Mouse (Mus musculus) monocyte, adult 5-6 weeks (primary cell): ENCODE results near the gene Igf2bp1. TPM values are rescaled to one million over a fixed set of nuclear protein-coding genes. Genes with fewer than 3 reads are reported as not detected.
"Not testable (repeated sequence)": the region's sequence is repeated elsewhere in the genome, so short reads cannot be mapped to it uniquely, and the experiment has no call there.

Experiments used
- ATAC-seq: fragments of 153-309, 156-312 bp; replicated peaks from 2 replicates; pipeline ENCODE4 v1.8.0; 2017; ENCODE audit warnings: mild to moderate bottlenecking; ENCODE audit not compliant: low TSS enrichment, insufficient number of reproducible peaks, severe bottlenecking, poor library complexity, low FRiP score
- total RNA-seq: library from RNA; stranded (forward); fragments of 200-1000, 200-491, 200-594 nt; gene quantifications from 3 replicates; pipeline ENCODE4 v1.2.3, GENCODE M21; 2017

Gene Igf2bp1
- total RNA-seq, 1 experiment from 2014 or later, result not detected

DNA sequence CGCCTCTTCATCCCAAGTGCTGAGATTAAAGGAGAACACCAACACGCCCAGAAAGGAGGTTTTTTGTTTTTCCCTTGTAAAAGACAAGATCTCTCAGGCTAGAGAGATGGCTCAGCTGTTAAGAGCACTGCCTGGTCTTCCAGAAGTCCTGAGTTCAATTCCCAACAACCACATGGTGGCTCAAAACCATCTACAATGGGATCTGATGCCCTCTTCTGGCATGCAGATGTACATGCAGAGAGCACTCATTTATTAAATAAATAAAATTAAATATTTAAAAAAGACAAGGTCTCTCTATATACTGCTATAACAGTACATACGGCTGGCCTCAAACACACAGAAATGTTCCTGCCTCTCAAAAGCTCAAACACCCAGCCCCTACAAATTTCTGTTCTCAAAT, 27.3 kb downstream of the Igf2bp1 start:
- no peak for ATAC-seq

DNA sequence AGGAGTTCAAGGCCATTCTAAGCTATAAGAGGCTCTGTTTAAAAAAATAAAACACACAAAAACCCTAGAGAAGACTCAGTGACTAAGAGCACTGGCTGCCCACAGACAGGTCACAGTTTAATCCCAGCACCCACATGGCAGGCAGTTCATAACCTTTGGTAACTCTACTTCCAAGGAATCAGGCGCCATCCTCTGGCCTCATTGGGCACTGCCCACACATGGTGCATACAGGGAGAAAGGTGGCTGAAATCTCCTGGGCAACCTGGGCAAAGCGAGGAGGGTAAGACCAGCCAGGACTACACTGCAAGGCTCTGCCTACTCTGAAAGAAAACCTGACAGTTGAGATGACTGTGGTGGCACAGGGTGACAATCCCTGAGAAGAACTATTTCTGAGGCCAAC, 29.4 kb downstream of the Igf2bp1 start:
- no peak for ATAC-seq

DNA sequence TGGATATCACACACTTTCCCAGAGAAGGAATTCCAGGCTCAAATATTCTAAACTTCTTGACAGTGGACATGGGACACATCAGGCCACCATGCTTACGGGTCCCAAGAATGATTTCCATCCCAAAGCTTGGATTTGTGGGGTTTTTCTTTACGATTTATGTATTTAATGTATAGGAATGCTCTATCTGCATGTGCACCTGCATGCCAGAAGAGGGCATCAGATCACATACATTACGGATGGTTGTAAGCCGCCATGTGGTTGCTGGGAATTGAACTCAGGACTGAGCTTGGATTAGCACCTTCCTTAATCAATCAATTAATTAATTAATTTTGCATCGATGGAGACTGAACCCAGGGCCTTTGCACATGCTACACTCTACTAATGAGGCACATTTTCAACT, 30.0 kb downstream of the Igf2bp1 start:
- no peak for ATAC-seq

DNA sequence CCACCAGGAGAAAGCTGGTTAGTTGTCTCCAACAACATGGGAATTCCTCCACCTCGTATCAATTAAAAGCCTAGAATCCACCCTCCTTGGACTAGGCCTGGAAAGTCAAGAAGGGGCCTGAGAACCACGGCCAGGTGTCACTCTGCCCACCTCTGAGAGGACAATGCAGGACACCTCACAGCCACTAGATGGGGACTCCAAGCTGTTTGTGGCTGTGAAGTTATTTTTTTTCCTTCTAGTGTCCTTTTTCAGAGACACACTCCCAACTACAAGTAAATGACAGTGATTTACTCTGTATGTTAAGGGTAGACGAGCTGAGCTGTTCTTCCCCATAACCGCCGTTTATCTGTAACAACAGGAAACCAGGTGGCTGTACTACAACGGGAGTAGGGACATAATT, 32.6 kb downstream of the Igf2bp1 start:
- no peak for ATAC-seq

DNA sequence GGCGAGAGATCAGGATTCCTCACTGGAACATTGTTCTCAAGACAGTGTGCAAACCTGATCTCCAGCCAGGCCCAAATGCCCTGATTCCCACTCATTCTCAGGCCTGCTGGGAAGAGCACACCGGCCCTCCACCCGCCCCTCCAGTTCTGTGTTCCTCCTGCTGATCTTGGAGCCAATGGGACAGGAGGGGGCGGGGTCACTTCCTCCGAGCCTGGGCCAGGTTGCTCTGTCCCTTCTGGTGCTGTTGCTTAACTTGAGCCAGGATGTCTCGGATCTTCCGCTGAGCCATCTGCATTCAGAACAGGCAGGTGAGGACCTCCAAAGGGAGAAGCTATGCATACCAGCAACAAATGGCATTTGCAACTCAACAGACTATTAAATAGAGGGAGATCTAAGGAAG, 42.4 kb downstream of the Igf2bp1 start:
- no peak for ATAC-seq

DNA sequence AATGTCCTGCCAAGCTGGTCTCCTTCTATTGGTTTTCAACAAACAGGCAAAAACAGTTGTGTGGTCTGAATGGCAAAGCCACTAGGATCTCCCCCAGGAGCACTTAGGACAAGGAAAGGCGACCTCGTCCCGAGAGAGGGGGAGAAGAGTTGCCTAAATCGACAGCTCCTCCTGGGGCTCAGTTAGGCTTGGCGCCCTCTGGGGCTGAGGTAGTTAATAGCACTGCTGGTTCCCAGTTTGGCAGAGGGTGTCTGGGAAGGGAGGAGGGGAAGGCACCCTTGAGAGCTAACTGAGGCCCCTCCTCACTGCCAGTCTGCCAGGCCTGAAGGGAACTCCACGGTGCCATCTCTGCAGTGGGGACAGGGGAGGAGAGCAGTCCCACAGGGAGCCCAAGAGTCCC, 46.6 kb downstream of the Igf2bp1 start:
- no peak for ATAC-seq

DNA sequence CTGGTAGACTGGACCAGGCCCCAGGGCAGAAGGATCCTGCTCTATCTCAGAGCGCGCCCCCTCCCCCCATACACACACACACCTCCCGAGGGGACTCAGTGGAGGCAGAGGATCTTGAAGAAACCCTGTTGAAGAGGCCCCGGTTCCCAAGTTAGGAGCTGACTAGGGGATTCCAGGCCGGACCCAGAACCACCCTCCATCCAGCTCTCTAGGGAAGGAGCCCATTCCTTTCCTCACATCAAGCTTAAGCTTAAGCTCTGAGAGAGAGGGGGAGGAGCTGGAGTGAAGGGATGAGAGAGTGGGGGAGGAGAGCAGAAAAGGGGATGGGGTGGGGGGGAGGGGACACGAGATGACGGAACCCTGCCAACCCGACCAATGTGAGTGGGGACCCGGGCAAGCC, 47.5 kb downstream of the Igf2bp1 start:
- no peak for ATAC-seq

DNA sequence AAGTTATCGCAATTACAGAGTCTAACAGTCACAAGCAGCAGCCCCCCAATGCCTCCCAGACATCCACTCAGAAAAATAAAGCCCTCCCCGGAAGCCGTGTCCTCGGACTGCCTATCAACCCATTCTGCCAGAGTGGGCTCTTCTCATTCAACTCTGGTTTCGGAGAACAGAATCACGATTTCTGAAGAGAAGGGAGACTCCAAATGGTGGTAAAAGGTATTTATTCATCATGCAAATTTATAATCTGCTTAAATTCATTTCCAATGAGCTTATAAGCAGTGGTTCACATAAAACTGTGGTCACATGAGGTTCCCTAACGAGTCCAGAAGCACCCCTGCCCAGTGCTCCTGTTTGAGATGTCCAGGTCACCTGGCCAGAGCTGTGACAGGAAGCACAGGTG, 48.3 kb downstream of the Igf2bp1 start:
- no peak for ATAC-seq

DNA sequence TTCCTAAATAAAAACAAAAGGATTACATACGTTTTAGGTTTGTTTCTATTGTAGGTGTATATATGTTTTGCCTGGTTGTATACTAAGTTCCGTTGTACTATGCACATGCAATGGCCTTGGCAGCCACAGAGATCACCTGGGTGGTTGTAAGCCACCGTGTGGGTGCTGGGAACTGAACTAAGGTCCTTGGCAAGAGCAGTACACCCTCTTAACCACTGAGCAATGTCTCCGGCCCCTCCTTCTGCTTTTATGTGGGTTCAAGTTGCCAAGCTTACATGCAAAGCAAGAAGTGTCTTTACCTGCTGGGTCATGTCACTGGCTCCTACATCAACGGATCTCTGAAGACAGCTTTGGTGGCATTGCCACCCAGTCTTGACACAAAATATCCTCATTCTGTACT, 52.4 kb downstream of the Igf2bp1 start:
- ATAC-seq, result no peak

DNA sequence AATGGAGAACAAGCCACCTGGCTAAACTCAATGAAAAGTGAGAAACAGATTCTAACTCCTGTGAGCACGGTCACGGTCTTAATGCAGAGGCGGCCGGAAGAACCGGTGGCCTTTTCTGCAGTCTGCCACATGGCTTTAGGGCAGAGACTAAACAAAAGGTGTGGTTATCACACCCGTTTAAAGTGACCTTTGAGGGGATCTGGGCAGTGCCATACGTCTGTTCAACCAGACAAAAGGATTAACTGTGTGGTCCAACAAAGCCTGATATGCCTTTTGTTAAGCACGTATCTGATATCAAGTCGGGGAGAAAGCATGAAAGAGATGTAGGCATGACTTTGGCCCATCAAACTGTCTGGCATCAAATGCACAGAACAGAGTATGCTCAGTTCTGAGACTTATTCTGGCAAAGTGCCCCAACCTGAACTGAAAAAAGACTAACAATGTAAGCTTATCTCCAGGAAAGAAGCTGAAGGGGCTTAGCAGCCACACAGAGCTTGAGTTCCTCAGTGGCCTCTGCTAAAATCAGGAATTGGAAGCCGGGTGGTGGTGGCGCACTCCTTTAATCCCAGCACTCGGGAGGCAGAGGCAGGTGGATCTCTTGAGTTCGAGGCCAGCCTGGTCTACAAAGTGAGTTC, 59.8 kb downstream of the Igf2bp1 start:
- no peak for ATAC-seq

DNA sequence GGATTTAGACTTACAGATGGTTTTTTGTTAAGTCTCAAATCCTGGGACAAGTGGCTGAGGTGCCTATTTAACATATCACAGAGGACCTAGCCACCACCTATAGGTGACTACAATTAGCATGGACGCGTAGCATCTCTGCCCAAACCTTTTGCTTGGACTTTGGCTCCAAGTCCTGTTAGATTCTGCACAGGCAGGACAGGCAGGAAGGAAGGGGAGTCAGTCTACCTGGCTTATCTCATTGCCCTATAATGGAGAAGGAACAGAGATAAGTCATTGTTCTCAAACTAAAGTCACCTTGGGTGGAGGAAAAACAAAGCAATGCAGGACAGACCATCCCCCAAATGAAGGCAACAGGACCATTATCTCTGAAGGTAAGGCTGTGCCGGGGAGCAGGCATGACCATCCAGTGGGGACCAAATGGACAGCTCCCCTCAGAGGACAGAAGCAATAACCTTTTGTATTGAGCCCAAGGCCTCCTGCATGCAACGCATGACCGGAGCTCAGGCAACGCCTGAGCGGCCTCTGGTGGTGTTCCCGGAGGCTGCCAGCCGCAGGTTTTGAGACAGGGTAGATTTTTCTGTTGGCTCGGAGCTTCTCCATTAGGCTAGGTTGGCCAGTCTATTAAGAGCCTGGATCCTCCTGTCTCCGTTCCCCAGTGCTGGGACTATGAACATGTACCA, 65.8 kb downstream of the Igf2bp1 start:
- no peak for ATAC-seq

DNA sequence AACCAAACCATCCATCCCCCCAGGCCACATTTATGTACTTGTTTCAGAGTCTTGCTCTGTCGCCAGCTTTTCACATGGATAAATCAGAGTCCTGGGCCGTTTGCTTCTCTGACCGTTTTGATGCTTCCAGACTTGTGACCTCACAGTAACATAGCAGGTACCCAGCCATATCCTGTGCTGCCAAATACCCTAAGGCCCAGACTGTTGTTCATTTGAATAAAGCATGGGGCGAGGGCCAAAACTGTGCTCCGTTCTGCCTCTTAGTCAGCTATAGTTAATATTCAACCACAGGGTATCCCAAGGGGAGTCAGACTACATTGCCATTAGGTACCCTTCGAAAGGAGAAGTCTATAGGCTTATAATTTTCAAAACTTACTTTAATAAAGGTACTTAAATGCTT, 69.3 kb downstream of the Igf2bp1 start:
- no peak for ATAC-seq

DNA sequence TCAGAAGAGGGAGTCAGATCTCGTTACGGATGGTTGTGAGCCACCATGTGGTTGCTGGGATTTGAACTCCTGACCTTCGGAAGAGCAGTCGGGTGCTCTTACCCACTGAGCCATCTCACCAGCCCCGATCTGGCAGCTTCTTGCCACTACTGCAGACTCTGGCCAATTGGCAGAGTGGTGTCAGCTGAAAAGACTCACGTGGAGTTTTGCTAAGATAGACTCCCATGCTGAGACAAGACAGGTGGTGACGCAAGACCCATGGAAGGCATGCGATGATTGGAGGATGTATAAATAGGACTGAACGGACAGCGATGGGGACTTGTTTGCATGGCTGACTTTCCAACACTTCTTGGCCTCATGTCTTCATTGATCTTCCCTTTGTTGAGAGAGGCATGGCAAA, 73.6 kb downstream of the Igf2bp1 start:
- not testable (repeated sequence) for ATAC-seq

DNA sequence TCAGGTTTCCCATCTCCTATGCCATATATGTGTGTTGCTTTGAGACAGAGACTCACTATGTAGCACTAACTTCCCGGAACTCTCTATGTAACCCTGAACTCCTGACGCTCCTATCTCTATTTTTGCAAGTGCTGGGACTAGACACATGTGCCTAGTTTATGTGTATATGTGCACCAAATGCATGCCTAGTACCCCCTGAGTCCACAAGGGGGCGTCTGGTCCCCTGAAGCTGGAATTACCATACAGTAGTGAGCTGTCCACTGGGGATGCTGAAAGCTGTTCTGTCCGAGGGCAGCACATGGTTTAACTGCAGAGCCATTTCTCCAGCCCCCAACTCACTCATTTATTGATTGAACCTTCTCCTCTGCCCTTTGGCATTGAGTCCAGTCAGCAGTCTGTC, 79.3 kb downstream of the Igf2bp1 start:
- ATAC-seq, result no peak

DNA sequence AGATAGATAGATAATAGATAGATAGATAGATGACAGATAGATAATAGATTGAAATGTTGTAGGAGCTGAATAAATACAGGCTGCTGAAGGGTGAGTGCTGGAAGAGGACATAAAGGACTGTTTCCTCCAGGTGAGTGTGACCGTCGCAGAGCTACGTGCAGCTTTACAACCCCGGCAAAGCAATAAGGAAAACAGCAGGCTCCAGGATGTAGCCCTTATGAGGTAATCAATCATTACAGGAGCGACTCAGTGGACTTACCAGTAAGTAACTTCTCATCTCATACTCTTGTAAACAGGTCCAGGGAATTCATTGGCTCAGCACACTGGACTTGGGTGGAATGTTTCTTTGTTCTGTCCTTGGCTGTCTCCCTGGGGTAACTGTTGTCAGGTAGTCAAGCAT, 79.8 kb downstream of the Igf2bp1 start:
- ATAC-seq, result no peak

DNA sequence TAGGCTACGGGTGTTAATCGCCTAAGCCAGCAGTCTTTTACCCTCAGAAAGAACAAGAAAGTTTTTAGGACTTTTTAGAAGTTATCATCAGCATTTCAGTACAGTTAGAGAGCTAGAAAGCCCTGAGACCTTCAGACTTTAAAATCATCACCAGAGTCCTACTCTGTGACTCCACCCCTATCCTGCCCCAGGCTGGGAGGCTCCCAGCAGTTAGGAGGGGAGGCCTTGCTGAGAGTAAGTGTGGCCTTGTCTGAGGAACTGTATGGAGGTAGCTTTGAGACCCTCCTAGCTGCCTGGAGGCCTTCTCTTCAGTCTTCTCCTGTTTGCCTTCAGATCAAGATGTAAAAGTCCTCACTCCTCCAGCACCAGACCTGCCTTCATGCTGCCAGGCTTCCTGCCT, 81.5 kb downstream of the Igf2bp1 start:
- no peak for ATAC-seq

DNA sequence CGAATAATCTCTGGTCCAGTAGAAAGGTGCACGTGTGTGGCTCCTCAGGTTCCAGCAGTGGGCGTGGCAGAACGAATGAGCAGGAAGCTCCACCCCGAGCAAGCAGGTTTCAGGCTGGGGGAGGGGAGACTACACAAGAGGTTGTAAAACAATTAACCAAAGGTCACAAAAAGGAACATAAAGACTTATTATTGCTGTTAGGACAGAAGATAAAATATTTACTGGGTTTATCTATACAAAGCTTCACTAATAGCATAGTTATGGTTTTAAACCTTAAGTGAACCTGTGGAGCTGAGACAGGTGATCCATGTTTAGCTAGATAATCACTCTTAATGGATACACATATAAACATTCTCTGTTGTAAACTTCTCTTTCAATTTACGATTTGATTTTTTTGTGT, 82.3 kb downstream of the Igf2bp1 start:
- not testable (repeated sequence) for ATAC-seq

DNA sequence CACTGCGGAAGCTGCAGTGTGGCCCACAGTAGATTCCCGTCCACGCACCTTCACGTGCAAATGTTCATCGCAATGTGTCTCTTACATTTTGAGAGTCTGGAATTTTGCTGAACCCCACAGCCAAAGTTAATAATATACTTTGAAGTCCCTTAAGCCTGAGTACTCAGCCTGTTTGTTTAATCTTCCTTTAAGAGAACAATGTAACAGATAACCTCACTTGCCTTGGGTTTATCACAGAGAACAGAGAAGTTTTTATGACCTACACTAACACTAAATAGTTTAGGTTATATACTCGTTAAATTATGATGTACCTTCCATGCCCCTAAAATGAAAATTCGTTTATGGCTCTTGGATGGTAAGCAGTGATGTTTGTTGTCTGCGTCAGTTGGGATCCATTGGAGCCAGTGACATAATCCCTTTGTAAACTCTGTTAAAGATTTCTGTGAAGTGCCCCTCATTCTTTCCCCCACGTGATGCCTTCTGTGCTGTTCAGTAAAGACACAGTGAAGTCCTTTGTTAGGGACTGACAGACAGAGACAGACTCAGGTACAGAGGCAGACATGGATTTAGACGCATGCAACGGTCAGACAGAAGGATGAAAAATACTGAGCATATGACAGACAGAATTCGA, 83.6 kb downstream of the Igf2bp1 start:
- ATAC-seq, result no peak

DNA sequence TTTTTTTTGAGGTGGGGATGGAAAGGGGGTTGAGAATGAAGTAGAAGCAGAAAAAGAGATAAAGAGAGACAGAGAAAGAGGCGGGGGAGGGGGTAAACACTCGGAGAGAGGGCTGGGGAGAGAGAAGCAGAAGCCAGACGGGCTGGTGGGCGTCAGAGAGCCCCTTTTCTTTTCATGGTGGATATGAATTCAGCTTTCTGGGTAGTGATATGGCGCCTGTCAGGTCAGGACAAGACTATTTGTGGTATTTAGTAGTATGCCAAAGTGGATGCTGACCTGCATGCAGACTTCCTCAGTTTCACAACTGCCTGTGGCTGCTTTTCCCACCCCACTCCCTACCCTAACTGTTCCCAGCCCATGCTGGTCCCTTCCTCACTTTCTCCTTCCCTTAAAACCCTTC, 89.3 kb downstream of the Igf2bp1 start:
- ATAC-seq, result no peak

DNA sequence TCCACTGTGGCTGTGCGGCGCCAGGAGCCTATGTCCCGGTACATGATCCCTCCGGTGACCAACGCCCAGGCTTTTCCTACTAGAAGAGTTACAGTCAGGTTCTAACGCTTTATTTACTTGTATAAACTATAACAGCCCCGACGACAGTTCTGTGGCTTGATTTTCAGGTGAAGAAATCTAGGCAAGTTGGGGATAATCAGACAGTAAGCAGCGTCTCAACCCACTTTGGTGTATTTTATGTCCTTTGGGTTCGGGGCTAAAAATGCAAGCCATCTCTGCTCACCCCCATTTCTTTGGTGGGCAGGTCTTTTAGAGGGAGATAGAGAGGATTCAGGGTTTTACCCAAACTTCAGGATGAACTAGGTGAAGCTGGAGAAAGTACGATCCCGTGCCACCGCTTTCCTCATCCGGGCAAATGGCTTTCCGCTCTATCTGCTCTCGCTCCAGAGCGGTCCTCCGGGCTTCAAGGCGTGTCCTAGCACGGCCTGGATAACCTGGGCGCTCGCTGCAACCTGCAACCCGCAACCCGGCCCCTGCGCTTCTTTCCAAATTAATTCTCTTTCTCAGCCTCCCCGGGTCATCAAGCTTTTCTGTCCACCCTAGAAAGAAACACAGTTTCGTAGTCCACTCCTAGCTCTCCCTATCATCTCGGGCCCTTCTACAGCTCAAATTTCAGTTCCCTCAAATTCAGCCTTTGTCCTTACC, 90.6 kb downstream of the Igf2bp1 start:
- no peak for ATAC-seq
